ENCODE assay signal across 14 mouse cellular contexts in genomic region chr5:74160349-74160748, GRCm38 (mm10). TPM values are rescaled to one million over a fixed set of nuclear protein-coding genes. Genes with fewer than 3 reads are reported as not detected.
A peak's percentile ranks its signal among the peaks of the same experiment; 100 is the strongest.
DNase-seq lines count a peak whose midpoint lies in the region; ATAC-seq and TF ChIP-seq lines count a peak whose summit lies in the region.
"Had no signal": no experiment of that assay in that cellular context is flagged by ENCODE, and none has a peak within 500 bp of the region (broad histone marks: within the 10 kb centered on the region; RNA-seq: fewer than 3 reads in every experiment).

No protein-coding gene starts in this region.

- no peak overlapping the region; the same call in 1 of the 2 replicates for H3K9ac ChIP-seq in heart, embryonic 16.5 days (ENCODE audit: low read length)
- no peak overlapping the region for H3K9ac ChIP-seq in midbrain, embryonic 11.5 days (ENCODE audit: low read length)
- no peak overlapping the region for H3K9ac ChIP-seq in embryonic facial prominence, embryonic 15.5 days
- no peak overlapping the region for H3K9ac ChIP-seq in stomach, postnatal 0 days (ENCODE audit: low read length)
- H3K9ac ChIP-seq: hindbrain, embryonic 15.5 days; midbrain, embryonic 12.5 days had no signal

- H3K27ac ChIP-seq in heart, embryonic 16.5 days (ENCODE audit: low read length): peak overlapping the region; percentile 95
- no peak overlapping the region for H3K27ac ChIP-seq in midbrain, embryonic 11.5 days (ENCODE audit: low read depth, low read length)
- no peak overlapping the region for H3K27ac ChIP-seq in midbrain, embryonic 10.5 days (replicated peaks)
- peak overlapping the region; percentile 92 for H3K27ac ChIP-seq in embryonic facial prominence, embryonic 15.5 days (replicated peaks)
- peak overlapping the region; percentile 82 for H3K27ac ChIP-seq in stomach, postnatal 0 days (replicated peaks)
- H3K27ac ChIP-seq: hindbrain, embryonic 15.5 days had no signal

- TF ChIP-seq CTCF in stomach, postnatal 0 days (IDR thresholded peaks at IDR 0.05; ENCODE audit: low read depth): no peak

- no peaks in the 10 kb centered on the region for H3K36me3 ChIP-seq in heart, embryonic 16.5 days (ENCODE audit: control insufficient read depth, insufficient read depth)
- H3K36me3 ChIP-seq in midbrain, embryonic 11.5 days (ENCODE audit: control insufficient read depth, insufficient read depth, low read length): no peaks in the 10 kb centered on the region
- H3K36me3 ChIP-seq in midbrain, embryonic 10.5 days: no peaks in the 10 kb centered on the region
- no peaks in the 10 kb centered on the region for H3K36me3 ChIP-seq in embryonic facial prominence, embryonic 15.5 days
- H3K36me3 ChIP-seq in stomach, postnatal 0 days (ENCODE audit: control insufficient read depth, insufficient read depth, low read length): no peaks in the 10 kb centered on the region
- H3K36me3 ChIP-seq: hindbrain, embryonic 15.5 days; midbrain, embryonic 12.5 days had no signal

- H3K27me3 ChIP-seq in heart, embryonic 16.5 days (ENCODE audit: control insufficient read depth, insufficient read depth, low read length): no peaks in the 10 kb centered on the region
- no peaks in the 10 kb centered on the region; the same call in 1 of the 2 replicates for H3K27me3 ChIP-seq in midbrain, embryonic 11.5 days (ENCODE audit: control insufficient read depth, insufficient read depth, low read length)
- H3K27me3 ChIP-seq in midbrain, embryonic 10.5 days (ENCODE audit: low read depth, poor library complexity, severe bottlenecking): peaks cover 30% of the 10 kb centered on the region
- H3K27me3 ChIP-seq in embryonic facial prominence, embryonic 15.5 days: no peaks in the 10 kb centered on the region
- no peaks in the 10 kb centered on the region for H3K27me3 ChIP-seq in stomach, postnatal 0 days (ENCODE audit: control insufficient read depth, insufficient read depth, low read length)
- H3K27me3 ChIP-seq: hindbrain, embryonic 15.5 days had no signal

- no peak for DNase-seq in heart, adult 18-20 months
- peak; percentile 84 for DNase-seq in midbrain, embryonic 11.5 days (ENCODE audit: low spot score, missing footprints)
- no peak for DNase-seq in midbrain, embryonic 10.5 days (ENCODE audit: low spot score)
- no peak for DNase-seq in stomach, postnatal 0 days (ENCODE audit: low spot score)
- DNase-seq in spleen, adult 18-20 months: no peak
- no peak for DNase-seq in ovary, postnatal 10 days (ENCODE audit: low spot score)
- DNase-seq: cerebellum, adult 2 months; lung, postnatal 14 days; right cerebral cortex, postnatal 25 days; thymus, postnatal 14 days had no signal

- peaks cover 47% of the 10 kb centered on the region for H3K4me1 ChIP-seq in heart, embryonic 16.5 days (ENCODE audit: control insufficient read depth, insufficient read depth, low read length)
- H3K4me1 ChIP-seq in midbrain, embryonic 11.5 days (ENCODE audit: control insufficient read depth, insufficient read depth, low read length): peaks cover 12% of the 10 kb centered on the region
- H3K4me1 ChIP-seq in midbrain, embryonic 10.5 days: peaks cover 32% of the 10 kb centered on the region
- H3K4me1 ChIP-seq in embryonic facial prominence, embryonic 15.5 days: peaks cover 56% of the 10 kb centered on the region
- H3K4me1 ChIP-seq in stomach, postnatal 0 days (replicated peaks; ENCODE audit: control insufficient read depth, insufficient read depth): peaks cover 10% of the 10 kb centered on the region

- ATAC-seq in heart, embryonic 16.5 days (replicated peaks; ENCODE audit: extremely low read depth, insufficient read depth, low FRiP score): no peak
- ATAC-seq in midbrain, embryonic 11.5 days (ENCODE audit: low FRiP score): no peak
- ATAC-seq in embryonic facial prominence, embryonic 15.5 days (ENCODE audit: insufficient number of reproducible peaks, low FRiP score, low TSS enrichment, low read depth): no peak
- no peak for ATAC-seq in stomach, postnatal 0 days (ENCODE audit: low FRiP score, low TSS enrichment)

- H3K4me3 ChIP-seq in heart, embryonic 16.5 days (ENCODE audit: low read length): no peak overlapping the region
- no peak overlapping the region for H3K4me3 ChIP-seq in midbrain, embryonic 11.5 days (ENCODE audit: low read depth, low read length)
- no peak overlapping the region for H3K4me3 ChIP-seq in midbrain, embryonic 10.5 days
- H3K4me3 ChIP-seq in embryonic facial prominence, embryonic 15.5 days (replicated peaks): no peak overlapping the region
- H3K4me3 ChIP-seq in stomach, postnatal 0 days (ENCODE audit: low read depth, low read length): no peak overlapping the region
- H3K4me3 ChIP-seq: hindbrain, embryonic 15.5 days; midbrain, embryonic 12.5 days had no signal

- no peak overlapping the region for H3K4me2 ChIP-seq in heart, embryonic 16.5 days (ENCODE audit: low read depth, low read length)
- H3K4me2 ChIP-seq in midbrain, embryonic 11.5 days: no peak overlapping the region
- H3K4me2 ChIP-seq in embryonic facial prominence, embryonic 15.5 days (replicated peaks): no peak overlapping the region
- H3K4me2 ChIP-seq in stomach, postnatal 0 days (replicated peaks; ENCODE audit: low read depth): no peak overlapping the region
- H3K4me2 ChIP-seq: hindbrain, embryonic 15.5 days; midbrain, embryonic 12.5 days had no signal

- 48% methylated on average over 4 of the region's 4 CpGs for WGBS in heart, embryonic 16.5 days
- WGBS in midbrain, embryonic 11.5 days: 77% methylated on average over 4 of the region's 4 CpGs
- 78% methylated on average over 4 of the region's 4 CpGs for WGBS in midbrain, embryonic 10.5 days
- WGBS in embryonic facial prominence, embryonic 15.5 days: 55% methylated on average over 4 of the region's 4 CpGs
- 43% methylated on average over 4 of the region's 4 CpGs for WGBS in stomach, postnatal 0 days

- H3K9me3 ChIP-seq in heart, embryonic 16.5 days (replicated peaks; ENCODE audit: control insufficient read depth, low read length): 0 out of 2 replicates have a peak, but pooled peaks cover 4% of the 10 kb centered on the region
- H3K9me3 ChIP-seq in midbrain, embryonic 11.5 days (ENCODE audit: control insufficient read depth, low read length): no peaks in the 10 kb centered on the region
- H3K9me3 ChIP-seq in midbrain, embryonic 10.5 days (replicated peaks): no peaks in the 10 kb centered on the region
- no peaks in the 10 kb centered on the region for H3K9me3 ChIP-seq in embryonic facial prominence, embryonic 15.5 days (replicated peaks)
- no peaks in the 10 kb centered on the region for H3K9me3 ChIP-seq in stomach, postnatal 0 days (ENCODE audit: control insufficient read depth, low read length)
- H3K9me3 ChIP-seq: hindbrain, embryonic 15.5 days; midbrain, embryonic 12.5 days had no signal

- TF ChIP-seq EP300 in stomach, postnatal 0 days (optimal IDR thresholded peaks at IDR 0.05): no peak

RNA-seq across cellular contexts. Expression of gene Rasl11b, which starts 34.7 kb away (rescaled TPM):
- polyA plus RNA-seq in heart, embryonic 16.5 days (2015; fragmentation: Nextera tagmentation; extraction: Ambion mirVana): 101 and 112 TPM in 2 replicates
- 10 to 100 TPM; 28.0 to 31.6 TPM for total RNA-seq in heart, adult 18-20 months (2021)
- polyA plus RNA-seq in midbrain, embryonic 11.5 days (2014; fragmentation: Nextera tagmentation; extraction: Ambion mirVana): 27.0 and 29.0 TPM in 2 replicates
- 27.3 and 30.3 TPM in 2 replicates for polyA plus RNA-seq in midbrain, embryonic 10.5 days (2016; fragmentation: Nextera tagmentation; extraction: Ambion mirVana)
- 123 and 138 TPM in 2 replicates for polyA plus RNA-seq in embryonic facial prominence, embryonic 15.5 days (2015; fragmentation: Nextera tagmentation; extraction: Ambion mirVana)
- 33.6 and 45.0 TPM in 2 replicates for polyA plus RNA-seq in stomach, postnatal 0 days (2015; fragmentation: Nextera tagmentation; extraction: Ambion mirVana)

Comparison
In these comparisons a context has a peak if more than half of its experiments do, and no peak if none do; other contexts are left out.
1. H3K27ac ChIP-seq: peak in heart, embryonic 16.5 days (single experiment), embryonic facial prominence, embryonic 15.5 days (single experiment) and stomach, postnatal 0 days (single experiment); none in midbrain, embryonic 11.5 days (single experiment) and midbrain, embryonic 10.5 days (single experiment).